Mouse (Mus musculus) embryo, embryonic 10.5 days (tissue): ENCODE data around the gene Fam187a.
A peak's percentile ranks its signal among the peaks of the same experiment; 100 is the strongest.

Source experiments
- DNase-seq: peaks from one replicate; pipeline ENCODE4 v3.0.0-alpha.2; 2015; ENCODE audit warnings: low spot score

Gene Fam187a

GRCm38 (mm10) chr11:102884616-102885219, at the start of gene Fam187a:
Gene Fam187a, plus strand, starts transcription at chr11:102885169.
- DNase-seq, result no peak

- DNase-seq, result no peak
These were observed 49.4 kb upstream of the Fam187a start, which contains the start of gene Higd1b for GRCm38 (mm10) chr11:102835549-102835948. Gene Higd1b, plus strand, starts transcription at chr11:102835849.

GRCm38 (mm10) chr11:102836146-102836545, 48.8 kb upstream of the Fam187a start:
- no peak for DNase-seq

- DNase-seq, result no peak
These were observed 47.6 kb upstream of the Fam187a start for GRCm38 (mm10) chr11:102837385-102837784.

GRCm38 (mm10) chr11:102838126-102838525, 46.8 kb upstream of the Fam187a start:
- no peak for DNase-seq

- DNase-seq, result no peak
These were observed 46.3 kb upstream of the Fam187a start for GRCm38 (mm10) chr11:102838616-102839150.

GRCm38 (mm10) chr11:102845926-102846325, 39.0 kb upstream of the Fam187a start:
- DNase-seq, result no peak

- peak; percentile 77 for DNase-seq
These were observed 33.1 kb upstream of the Fam187a start for GRCm38 (mm10) chr11:102851883-102852282.

- peak; percentile 15 for DNase-seq
These were observed 31.2 kb upstream of the Fam187a start for GRCm38 (mm10) chr11:102853760-102854159.

- DNase-seq, result peak; percentile 54
These were observed 29.0 kb upstream of the Fam187a start for GRCm38 (mm10) chr11:102855941-102856340.

- no peak for DNase-seq
These were observed 26.0 kb upstream of the Fam187a start for GRCm38 (mm10) chr11:102858951-102859350.

GRCm38 (mm10) chr11:102859933-102860332, 25.0 kb upstream of the Fam187a start:
- DNase-seq, result no peak

- DNase-seq, result peak; percentile 88
These were observed 20.7 kb upstream of the Fam187a start for GRCm38 (mm10) chr11:102864272-102864671.

- DNase-seq, result no peak
These were observed 10.1 kb upstream of the Fam187a start for GRCm38 (mm10) chr11:102874801-102875334.

- DNase-seq, result no peak
These were observed 5.4 kb upstream of the Fam187a start for GRCm38 (mm10) chr11:102879558-102879957.

GRCm38 (mm10) chr11:102880585-102881313, 4.2 kb upstream of the Fam187a start, which contains the start of the genes Eftud2 and Ccdc103:
Gene Eftud2, minus strand, starts transcription at chr11:102880985.
Gene Ccdc103, plus strand, starts transcription at chr11:102881204.
- DNase-seq, result peak; percentile 96

GRCm38 (mm10) chr11:102881314-102882198, 3.4 kb upstream of the Fam187a start:
- peak; percentile 10 for DNase-seq

- DNase-seq, result no peak
These were observed 2.5 kb downstream of the Fam187a start for GRCm38 (mm10) chr11:102887433-102887832.

- no peak for DNase-seq
These were observed 3.2 kb downstream of the Fam187a start for GRCm38 (mm10) chr11:102888135-102888534.

- DNase-seq, result no peak
These were observed 5.1 kb downstream of the Fam187a start for GRCm38 (mm10) chr11:102890096-102890495.

- peak; percentile 86 for DNase-seq
These were observed 8.2 kb downstream of the Fam187a start for GRCm38 (mm10) chr11:102893015-102893651.
